Mouse (Mus musculus) G1E (cell line): Measurements from ENCODE around the gene Morc1.

Experiments used
- CTCF ChIP-seq: IDR thresholded peaks from 2 replicates; pipeline ENCODE4 v1.5.1; 2012; ENCODE audit warnings: low read depth, low read length, inconsistent platforms, mixed read lengths
- GATA1 ChIP-seq: IDR thresholded peaks from 2 replicates; pipeline ENCODE4 v1.6.1; 2012; ENCODE audit warnings: borderline replicate concordance, low read length, inconsistent platforms, mixed read lengths
- TAL1 ChIP-seq: conservative IDR thresholded peaks from 2 replicates; pipeline ENCODE4 v1.6.1; 2012; ENCODE audit warnings: low read depth, low read length, inconsistent platforms, mixed read lengths

DNA sequence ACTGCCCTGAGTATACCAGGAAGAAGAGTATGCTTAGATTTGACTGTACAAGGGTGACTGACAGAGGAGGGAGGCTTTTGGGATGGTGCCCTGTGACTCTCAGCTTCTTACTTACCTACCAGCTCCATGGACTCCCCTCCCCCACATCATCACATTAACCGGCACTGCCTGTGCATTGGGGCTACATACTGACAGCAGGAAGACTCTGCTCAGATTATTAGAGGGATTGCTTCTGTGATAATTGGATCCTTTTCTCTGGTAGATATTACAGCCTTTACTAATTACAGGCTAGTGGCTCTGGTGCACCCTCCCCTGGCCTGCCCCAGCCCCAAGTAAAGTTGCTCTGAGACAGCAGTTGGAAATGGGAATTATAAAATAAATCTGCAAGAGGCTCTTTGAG lies 1.6 kb upstream of the Morc1 start:
- no peak for TF ChIP-seq CTCF
- TF ChIP-seq TAL1: no peak
- TF ChIP-seq GATA1: no peak
